Mouse (Mus musculus): ENCODE measurements around the gene Mrps31. TPM values are rescaled to one million over a fixed set of nuclear protein-coding genes. Genes with fewer than 3 reads are reported as not detected.

Gene Mrps31
- polyA plus RNA-seq, 1 experiment from 2014 or later: 78.7 TPM

Other genes starting within 250 kb of the Mrps31 start
- gene Nek3, start 244.9 kb upstream of the Mrps31 start, polyA plus RNA-seq (2015; fragmentation: Nextera tagmentation; extraction: Ambion mirVana): 4.6 TPM in 2 replicates
- 27.9 and 33.0 TPM in 2 replicates for gene Ckap2, start 225.5 kb upstream of the Mrps31 start, polyA plus RNA-seq (2015; fragmentation: Nextera tagmentation; extraction: Ambion mirVana)
- gene Vps36, start 218.6 kb upstream of the Mrps31 start, polyA plus RNA-seq (2015; fragmentation: Nextera tagmentation; extraction: Ambion mirVana): 28.9 and 34.0 TPM in 2 replicates
- gene Thsd1, start 184.0 kb upstream of the Mrps31 start, polyA plus RNA-seq (2015; fragmentation: Nextera tagmentation; extraction: Ambion mirVana): 7.2 and 7.8 TPM in 2 replicates
- gene Tpte, start 127.9 kb upstream of the Mrps31 start, polyA plus RNA-seq (2015; fragmentation: Nextera tagmentation; extraction: Ambion mirVana): 0.05 TPM in 1 of 2 replicates, not detected in the other
- gene Slc25a15, start 12.8 kb upstream of the Mrps31 start, polyA plus RNA-seq (2015; fragmentation: Nextera tagmentation; extraction: Ambion mirVana): 129 and 148 TPM in 2 replicates

All from intestine, embryonic 16.5 days (tissue).